Mouse (Mus musculus): ENCODE data around the gene Lin7b.
"Not testable (repeated sequence)": the region's sequence is repeated elsewhere in the genome, so short reads cannot be mapped to it uniquely, and the experiment has no call there.

The Lin7b gene

GRCm38 (mm10) chr7:45395578-45396336 is 25.4 kb upstream of the Lin7b start, which contains the start of gene Snrnp70:
Snrnp70 (minus strand) TSS chr7:45395742.
- peak; percentile 99 to 100 for DNase-seq

GRCm38 (mm10) chr7:45395129-45395541 is 24.8 kb upstream of the Lin7b start:
- DNase-seq: no peak

GRCm38 (mm10) chr7:45386077-45386476 is 15.7 kb upstream of the Lin7b start:
- DNase-seq: no peak

- no peak for DNase-seq
These were observed 5.7 kb upstream of the Lin7b start for GRCm38 (mm10) chr7:45376057-45376456.

GRCm38 (mm10) chr7:45374620-45375019 is 4.2 kb upstream of the Lin7b start:
- DNase-seq: no peak

DNA sequence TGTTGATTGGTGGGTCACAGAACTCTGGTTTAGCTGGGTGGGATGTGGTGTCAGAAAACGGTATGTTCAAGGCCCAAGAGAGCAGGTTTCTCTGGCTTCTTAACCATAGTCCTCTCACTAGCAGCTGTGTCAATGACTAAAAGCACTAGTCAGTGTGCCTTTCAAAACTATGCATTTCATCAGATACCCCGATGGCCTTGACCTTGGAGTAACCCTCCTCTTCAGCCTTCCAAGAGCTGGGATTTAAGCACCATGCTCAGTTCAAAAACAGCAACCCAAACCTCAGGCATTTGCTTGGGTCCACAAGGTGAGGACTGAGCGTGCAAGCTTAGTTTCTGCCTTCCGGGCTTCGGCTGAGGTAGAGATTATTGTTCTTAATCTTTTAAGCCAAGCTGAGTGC is 2.0 kb upstream of the Lin7b start:
- DNase-seq: no peak

GRCm38 (mm10) chr7:45369836-45370474 is 428 bp downstream of the Lin7b start:
- no peak for DNase-seq

GRCm38 (mm10) chr7:45369022-45369745 is 1.2 kb downstream of the Lin7b start:
- DNase-seq: no peak

- no peak for DNase-seq
These were observed 2.2 kb downstream of the Lin7b start for GRCm38 (mm10) chr7:45368178-45368577.

GRCm38 (mm10) chr7:45367020-45367880 is 3.1 kb downstream of the Lin7b start:
- DNase-seq: peak; percentile 96 to 98

DNA sequence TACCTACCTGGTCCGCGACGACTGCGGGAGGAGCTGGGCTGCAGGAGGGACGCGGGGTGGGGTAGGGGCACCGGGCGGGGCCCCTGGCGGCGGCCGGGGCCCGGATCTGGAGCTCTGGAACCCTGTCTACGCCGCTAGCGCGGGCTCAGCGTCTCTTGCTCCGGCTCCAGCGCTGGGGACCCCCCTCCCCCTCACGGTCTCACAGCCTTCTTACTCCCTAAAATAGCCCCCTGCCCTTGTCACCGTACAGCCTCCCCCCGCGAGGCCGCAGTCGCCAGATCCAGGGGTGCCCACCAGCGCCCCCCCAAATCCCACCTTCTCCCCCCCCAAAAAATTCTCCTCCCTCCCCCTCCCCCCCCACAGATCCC is 3.7 kb downstream of the Lin7b start, which contains the start of gene Ppfia3:
Gene Ppfia3 (minus strand): TSS at position 368 of the 368 bp plus-strand sequence.
- DNase-seq: no peak

DNA sequence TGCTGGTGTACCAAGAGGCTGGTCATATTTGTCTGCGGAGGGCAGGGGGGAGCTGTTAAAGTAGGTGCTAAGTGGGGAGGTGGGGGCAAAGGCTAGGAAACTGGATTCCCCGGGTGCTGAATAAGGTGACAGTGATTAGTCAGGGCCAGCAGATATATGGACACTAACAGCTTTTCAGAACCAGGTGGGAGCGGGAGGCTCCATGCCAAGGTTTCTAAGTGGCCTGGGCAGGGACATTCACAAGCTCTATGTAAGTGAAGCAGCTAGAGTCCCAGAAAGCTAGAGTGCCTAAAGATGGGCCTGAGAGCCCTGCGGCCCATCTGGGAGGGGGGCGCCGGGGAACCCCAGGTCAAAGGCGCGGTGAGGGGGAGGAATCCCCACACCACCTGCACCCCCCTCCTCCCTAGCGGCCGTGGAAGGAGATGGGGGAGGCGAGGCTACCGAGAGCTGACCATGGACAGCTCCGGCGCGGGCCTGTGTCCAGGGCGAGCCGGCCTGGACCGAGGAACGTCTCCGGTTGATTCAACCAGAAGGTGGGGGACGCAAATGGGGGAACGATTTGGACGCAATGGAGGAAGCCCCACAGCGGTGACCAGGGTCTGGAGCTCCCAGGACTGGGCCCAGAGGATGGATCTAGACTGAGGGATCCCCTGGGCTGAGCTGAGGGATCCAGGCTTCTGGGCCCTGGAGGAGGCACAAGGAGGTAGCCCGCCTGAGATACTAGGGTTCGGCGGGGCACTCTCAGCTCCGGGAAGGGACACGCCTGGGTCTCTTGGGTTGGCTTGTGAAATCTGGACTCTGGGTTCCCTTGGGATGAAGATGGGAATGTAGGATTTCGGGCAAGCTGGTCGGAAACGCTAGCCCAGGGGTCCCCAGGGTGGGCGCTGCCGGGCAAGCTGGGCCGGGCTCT is 4.4 kb downstream of the Lin7b start:
- DNase-seq: no peak

- DNase-seq: no peak
These were observed 6.4 kb downstream of the Lin7b start for GRCm38 (mm10) chr7:45363983-45364382.

DNA sequence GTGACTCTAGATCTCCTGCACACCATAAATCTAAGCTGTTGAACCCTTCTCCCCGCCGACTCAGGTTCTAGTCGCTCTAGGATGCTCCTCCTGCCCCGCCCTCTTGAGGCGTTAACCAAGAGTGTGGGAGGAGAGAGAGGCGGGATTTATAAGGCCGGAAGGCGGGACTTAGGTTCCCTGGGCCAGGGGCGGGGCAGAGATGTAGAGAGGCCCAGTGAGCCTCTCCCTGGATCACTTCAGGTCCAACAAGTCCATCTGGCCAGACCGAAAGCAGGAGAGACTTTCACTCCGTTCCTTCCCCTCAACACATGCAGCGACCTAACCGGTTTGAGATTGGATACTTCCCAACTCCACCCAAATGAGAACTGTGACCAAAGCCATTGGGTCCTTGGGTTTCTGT is 7.6 kb downstream of the Lin7b start:
- peak in 1 of 2 experiments; percentile 53 for DNase-seq

GRCm38 (mm10) chr7:45361243-45361804 is 9.1 kb downstream of the Lin7b start:
- DNase-seq: peak; percentile 81 to 83

DNA sequence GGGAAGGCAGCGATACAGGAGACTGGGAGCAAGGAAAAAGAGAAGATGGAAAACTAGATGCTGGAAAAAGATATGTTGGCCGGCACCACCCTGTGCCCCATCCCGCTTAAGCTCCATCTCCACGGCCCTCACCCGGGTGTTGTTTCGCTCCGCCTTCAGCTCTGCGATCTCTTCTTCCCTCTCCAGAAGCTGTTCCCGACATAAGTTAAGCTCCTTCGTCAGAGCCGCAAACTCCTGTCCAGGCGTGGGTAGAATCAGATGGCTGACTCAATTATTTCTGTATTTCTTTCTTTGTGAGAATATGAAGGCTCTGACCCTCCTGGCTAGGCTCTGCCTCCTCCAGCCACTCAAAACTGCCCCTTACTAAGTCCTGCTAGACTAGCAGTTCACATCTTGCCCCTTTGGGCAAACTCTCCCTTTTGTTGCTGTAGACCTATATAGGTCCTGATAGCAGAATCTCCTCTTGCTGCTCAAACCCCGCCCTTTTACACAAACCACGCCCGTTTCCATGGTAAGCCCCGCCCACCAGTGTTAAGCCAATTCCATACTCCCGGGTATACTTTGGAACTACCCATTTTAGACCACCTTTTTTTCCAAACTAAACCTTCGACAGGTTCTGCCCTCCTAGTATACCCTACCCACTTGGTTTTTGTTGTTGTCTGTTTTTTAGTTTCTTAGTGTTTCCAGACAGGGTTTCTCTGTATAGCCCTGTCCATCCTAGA is 9.8 kb downstream of the Lin7b start:
- no peak for DNase-seq

DNA sequence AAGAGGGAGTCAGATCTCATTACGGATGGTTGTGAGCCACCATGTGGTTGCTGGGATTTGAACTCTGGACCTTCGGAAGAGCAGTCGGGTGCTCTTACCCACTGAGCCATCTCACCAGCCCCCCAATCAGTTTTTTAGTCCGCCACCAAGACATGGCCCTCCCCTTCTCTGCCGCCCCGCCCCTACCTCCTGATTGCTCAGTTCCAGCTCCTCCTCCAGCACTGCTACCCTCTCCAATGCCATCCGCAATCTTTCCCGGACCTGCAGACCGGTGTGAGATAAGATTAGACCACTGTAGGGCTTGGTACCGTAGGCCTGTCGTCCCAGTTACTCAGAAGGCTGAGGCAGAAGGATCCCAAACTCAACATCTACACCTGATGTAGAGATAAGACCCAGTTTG is 11.3 kb downstream of the Lin7b start:
- DNase-seq: not testable (repeated sequence)

GRCm38 (mm10) chr7:45356087-45356486 is 14.3 kb downstream of the Lin7b start:
- DNase-seq: no peak

GRCm38 (mm10) chr7:45355318-45356020 is 14.9 kb downstream of the Lin7b start:
- DNase-seq: no peak

- DNase-seq: no peak
These were observed 17.3 kb downstream of the Lin7b start for GRCm38 (mm10) chr7:45353041-45353440.

Measured in spleen, adult 18-20 months (tissue).